Mouse (Mus musculus) thymus, adult 2 months (tissue): Measurements from ENCODE around the gene Ttc3. TPM values are rescaled to one million over a fixed set of nuclear protein-coding genes. Genes with fewer than 3 reads are reported as not detected.
A peak's percentile ranks its signal among the peaks of the same experiment; 100 is the strongest.

ENCODE experiments used
- DNase-seq: peaks from one replicate; pipeline ENCODE4 v3.0.0; 2021
- H3K27ac ChIP-seq: fragments of 200-500 bp; 2 replicates; pipeline ENCODE4 v1.5.1; 2012; ENCODE audit warnings: low read length, control low read depth; ENCODE audit not compliant: control insufficient read depth, insufficient read depth
- H3K27me3 ChIP-seq: fragments of 200-500 bp; 2 replicates; pipeline ENCODE4 v1.6.1; 2012; ENCODE audit warnings: mild to moderate bottlenecking, low read length, moderate library complexity, mixed read lengths; ENCODE audit not compliant: control insufficient read depth, insufficient read depth
- H3K36me3 ChIP-seq: fragments of 200-500 bp; 2 replicates; pipeline ENCODE4 v1.6.1; 2012; ENCODE audit warnings: mild to moderate bottlenecking, low read length, moderate library complexity; ENCODE audit not compliant: control insufficient read depth, insufficient read depth
- H3K4me1 ChIP-seq: fragments of 200-500 bp; replicated peaks from 2 replicates; pipeline ENCODE4 v1.6.1; 2012; ENCODE audit warnings: low read length; ENCODE audit not compliant: control insufficient read depth, insufficient read depth
- H3K4me3 ChIP-seq: fragments of 200-500 bp; 2 replicates; pipeline ENCODE4 v1.5.1; 2012; ENCODE audit warnings: mild to moderate bottlenecking, low read length, control low read depth, moderate library complexity; ENCODE audit not compliant: control insufficient read depth, insufficient read depth
- CTCF ChIP-seq: fragments of 200-500 bp; IDR thresholded peaks from 2 replicates; pipeline ENCODE4 v1.5.1; 2012; ENCODE audit warnings: mild to moderate bottlenecking, control low read depth, low read length, moderate library complexity, borderline replicate concordance; ENCODE audit not compliant: control insufficient read depth, poor library complexity, insufficient read depth; ENCODE audit errors: extremely low read depth
- POLR2A ChIP-seq: fragments of 200-500 bp; IDR thresholded peaks from 2 replicates; pipeline ENCODE4 v1.6.1; 2012; ENCODE audit warnings: mild to moderate bottlenecking, low read length, control low read depth, moderate library complexity; ENCODE audit not compliant: control insufficient read depth, poor library complexity, insufficient read depth; ENCODE audit errors: extremely low read depth
- WGBS: fragments of 180-500 bp; shearing (Covaris S2); methylation state at CpG from one replicate; pipeline ENCODE4 v1.1.7; 2018; 5-methylcytosine and 5-hydroxymethylcytosine counted together
- polyA plus RNA-seq: library from polyadenylated mRNA; depleted of rRNA; stranded (reverse); fragments of >200 nt; gene quantifications from 2 replicates; pipeline ENCODE4 v1.2.3, GENCODE M21; 2012

The Ttc3 gene
- polyA plus RNA-seq, 1 experiment: 63.6 TPM

DNA sequence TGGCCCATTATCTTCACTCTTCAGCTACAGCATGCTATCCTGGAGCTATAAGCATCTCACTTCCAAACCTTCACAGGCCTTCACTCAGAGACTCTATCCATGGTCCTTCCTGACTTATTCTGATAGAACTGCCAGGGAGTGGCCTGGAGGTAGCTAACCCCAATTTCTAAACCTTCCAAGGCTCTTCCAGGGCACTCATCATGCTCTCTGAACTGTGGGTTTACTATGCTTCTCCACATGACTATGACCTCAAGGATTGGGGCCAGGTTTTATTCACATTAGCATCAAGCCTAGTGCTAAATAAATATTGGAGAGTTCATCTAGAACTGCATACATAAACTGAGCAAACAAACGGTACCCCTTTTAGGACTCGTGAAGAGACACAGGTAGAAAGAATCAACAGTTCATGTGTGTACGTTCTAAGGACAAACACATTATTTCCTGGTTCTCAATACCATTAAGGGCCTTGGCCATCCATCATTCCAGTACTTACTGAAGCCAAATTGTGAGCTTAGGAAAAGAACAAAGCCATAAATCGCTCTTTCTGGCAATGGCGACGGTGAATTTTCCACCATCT, 734 bp upstream of the Ttc3 start:
- TF ChIP-seq CTCF (no peak), POLR2A (no peak)
- no peak for DNase-seq
- 6% methylated on average over 6 of the region's 6 CpGs for WGBS
- Histone ChIP-seq H3K27ac (no peak overlapping the region), H3K36me3 (no peaks in the 10 kb centered on the region), H3K27me3 (no peaks in the 10 kb centered on the region), H3K4me1 (no peaks in the 10 kb centered on the region), H3K4me3 (peak overlapping the region; percentile 94)

DNA sequence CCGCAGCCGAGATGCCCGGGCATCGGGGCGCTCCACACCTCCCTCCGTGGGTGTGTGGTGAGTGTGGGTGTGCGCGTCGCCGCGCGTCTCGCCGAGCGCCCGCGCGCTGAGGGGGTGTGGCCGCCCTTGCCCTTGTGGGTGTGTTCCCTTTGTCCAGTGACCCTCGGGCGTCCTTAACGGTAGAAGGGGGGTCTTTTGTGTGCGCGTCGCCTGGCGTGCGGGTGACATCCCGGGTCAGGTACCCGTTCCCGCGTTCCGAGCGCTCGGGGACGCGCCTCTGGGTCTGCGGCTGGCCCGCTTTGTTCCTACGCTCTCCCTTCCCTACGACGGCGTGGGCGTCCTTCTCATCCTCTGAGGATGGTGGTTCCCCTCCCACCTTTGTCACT, 490 bp downstream of the Ttc3 start:
- DNase-seq: peak; percentile 74
- no peaks in the 10 kb centered on the region for H3K4me1 ChIP-seq
- TF ChIP-seq POLR2A (no peak), CTCF (no peak)
- peak overlapping the region; percentile 94 for H3K4me3 ChIP-seq
- peak overlapping the region; percentile 65 for H3K27ac ChIP-seq
- WGBS: 0% methylated on average over 43 of the region's 43 CpGs
- H3K36me3 ChIP-seq: no peaks in the 10 kb centered on the region
- no peaks in the 10 kb centered on the region for H3K27me3 ChIP-seq

DNA sequence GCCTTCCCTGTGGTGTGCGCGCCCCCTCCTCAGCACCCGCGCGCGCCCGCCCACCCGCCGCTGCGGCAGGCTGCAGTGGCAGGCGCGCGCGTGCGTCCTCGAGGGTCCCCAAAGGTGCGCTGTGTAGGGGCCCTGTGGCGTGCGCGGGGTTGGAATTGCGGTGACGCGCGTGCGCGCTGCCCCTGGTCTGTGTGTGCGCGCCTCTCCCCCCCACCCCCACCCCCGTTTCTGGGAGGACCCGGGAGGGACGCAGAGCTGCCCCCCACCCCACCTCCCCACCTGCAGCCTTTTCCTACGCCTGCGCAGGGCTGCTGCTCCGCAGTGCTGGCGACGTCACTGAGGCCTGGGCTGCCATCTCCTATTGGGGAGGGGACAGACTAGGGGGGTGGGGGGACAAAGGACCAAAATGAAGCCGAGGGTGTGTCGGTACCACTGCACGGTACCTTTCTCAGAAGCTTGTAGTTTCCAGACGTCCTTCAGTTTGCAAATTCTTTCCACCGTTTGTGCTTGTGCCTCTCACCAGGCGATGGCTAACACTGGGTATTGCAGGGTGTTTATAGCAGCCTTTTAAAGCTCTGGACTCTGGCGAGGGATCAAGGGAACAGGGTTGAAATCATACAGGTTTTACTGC, 998 bp downstream of the Ttc3 start, which contains the start of gene Pigp:
Gene Pigp (minus strand): TSS at position 542 of the 631 bp plus-strand sequence.
- peak; percentile 77 for DNase-seq
- H3K27ac ChIP-seq: peak within 1 kb of the TSS; percentile 65
- no peaks in the 10 kb centered on the region for H3K4me1 ChIP-seq
- TF ChIP-seq POLR2A (no peak), CTCF (0 out of 2 replicates have a peak, but pooled peaks have one; percentile 8)
- H3K36me3 ChIP-seq: no peaks in the 10 kb centered on the region
- no peaks in the 10 kb centered on the region for H3K27me3 ChIP-seq
- under 1% methylated on average over 42 of the region's 43 CpGs for WGBS
- peak within 1 kb of the TSS; percentile 94 for H3K4me3 ChIP-seq

DNA sequence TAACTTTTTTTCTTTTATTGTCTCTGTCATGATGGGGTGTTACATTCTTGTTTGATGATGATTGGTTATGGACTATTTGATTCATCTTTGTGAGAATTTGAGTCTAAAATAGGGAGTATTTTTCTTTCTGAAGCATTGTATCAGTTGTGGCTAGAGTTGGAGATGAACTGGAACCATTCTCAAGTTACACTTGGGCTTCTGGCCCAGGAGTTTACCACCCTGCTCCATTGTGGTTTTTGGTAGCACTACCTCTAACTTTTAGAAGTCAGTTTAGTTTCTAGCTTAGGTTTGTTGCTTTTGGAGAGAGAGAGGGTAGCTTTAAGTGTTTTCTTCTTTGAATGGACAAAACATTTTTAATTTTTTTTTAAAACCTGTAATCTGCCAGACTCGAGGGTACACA, 9.0 kb downstream of the Ttc3 start:
- Histone ChIP-seq H3K27ac (no peak overlapping the region), H3K4me3 (no peak overlapping the region), H3K36me3 (no peaks in the 10 kb centered on the region), H3K4me1 (no peaks in the 10 kb centered on the region), H3K27me3 (no peaks in the 10 kb centered on the region)
- 62% methylated on average over 1 of the region's 1 CpGs for WGBS
- TF ChIP-seq CTCF: no peak
- no peak for TF ChIP-seq POLR2A
- DNase-seq: no peak

DNA sequence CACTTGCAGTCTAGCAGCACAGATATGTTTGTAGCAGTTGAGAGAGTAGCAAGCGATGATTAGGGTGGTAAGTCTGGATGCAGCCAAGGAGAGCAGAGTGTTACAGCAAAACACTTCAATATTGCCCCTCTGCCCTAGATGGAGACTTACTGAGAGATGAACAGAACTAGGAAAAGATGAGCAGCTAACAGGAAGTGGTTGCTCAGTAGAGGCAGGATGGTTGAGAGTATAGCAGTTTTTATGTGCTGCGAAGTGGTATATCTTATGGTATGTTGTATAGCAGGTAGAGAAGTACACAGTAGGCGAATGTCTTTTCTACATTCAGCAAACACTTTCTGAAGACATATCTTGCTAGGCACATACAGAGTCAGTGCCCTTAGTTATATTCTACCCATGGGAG, 12.9 kb downstream of the Ttc3 start:
- no peak overlapping the region for H3K4me3 ChIP-seq
- no peaks in the 10 kb centered on the region; the same call in 1 of the 2 replicates for H3K36me3 ChIP-seq
- H3K27ac ChIP-seq: no peak overlapping the region
- no peak for TF ChIP-seq CTCF
- no peak for TF ChIP-seq POLR2A
- no peaks in the 10 kb centered on the region for H3K27me3 ChIP-seq
- DNase-seq: peak; percentile 11
- H3K4me1 ChIP-seq: no peaks in the 10 kb centered on the region
- 73% methylated on average over 3 of the region's 3 CpGs for WGBS

DNA sequence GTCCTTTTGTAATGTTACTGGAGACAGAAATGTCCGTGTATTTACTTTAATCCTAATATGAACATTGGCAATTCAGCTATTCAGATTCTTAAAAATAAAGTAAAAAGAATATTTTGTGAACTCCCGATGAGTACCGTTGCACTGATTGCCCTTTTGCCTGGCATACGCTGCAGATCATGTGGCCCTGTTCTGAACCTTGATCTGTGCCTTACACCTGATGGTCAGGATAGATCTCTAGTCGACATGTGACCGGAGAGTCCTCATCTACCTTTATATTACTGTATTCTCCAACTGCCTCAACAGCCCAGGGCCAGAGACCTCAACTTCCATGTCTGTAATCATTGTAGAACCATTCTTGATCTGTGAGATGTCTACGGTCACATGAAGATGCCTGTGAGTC, 17.3 kb downstream of the Ttc3 start:
- no peak overlapping the region for H3K27ac ChIP-seq
- H3K4me1 ChIP-seq: no peaks in the 10 kb centered on the region
- H3K36me3 ChIP-seq: no peaks in the 10 kb centered on the region; the same call in 1 of the 2 replicates
- TF ChIP-seq CTCF (no peak), POLR2A (no peak)
- H3K27me3 ChIP-seq: no peaks in the 10 kb centered on the region
- DNase-seq: no peak
- 97% methylated on average over 7 of the region's 7 CpGs for WGBS
- no peak overlapping the region for H3K4me3 ChIP-seq

DNA sequence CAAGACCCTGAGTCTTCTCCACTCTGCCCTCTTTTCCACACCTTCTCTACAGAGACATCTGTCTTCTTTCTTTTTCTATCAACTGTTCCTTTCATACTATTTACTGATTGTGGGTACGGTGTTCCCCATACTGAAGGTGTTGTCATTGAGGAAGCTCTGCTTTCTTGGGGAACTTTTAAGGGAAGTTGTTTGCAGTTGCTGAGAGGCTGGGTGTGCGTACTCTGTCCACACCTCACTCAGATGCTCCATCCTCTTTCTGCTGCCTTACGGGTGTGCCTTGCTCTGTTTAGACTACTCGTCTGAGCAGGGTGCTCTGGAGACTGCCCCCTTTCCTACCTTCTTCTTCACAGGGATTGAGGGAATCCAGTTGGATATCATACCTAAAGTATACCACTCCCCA, 21.9 kb downstream of the Ttc3 start:
- H3K27ac ChIP-seq: no peak overlapping the region
- WGBS: 93% methylated on average over 4 of the region's 4 CpGs
- no peak for TF ChIP-seq POLR2A
- TF ChIP-seq CTCF: no peak
- no peak for DNase-seq
- H3K4me3 ChIP-seq: no peak overlapping the region
- H3K36me3 ChIP-seq: peaks cover 12% of the 10 kb centered on the region
- H3K4me1 ChIP-seq: no peaks in the 10 kb centered on the region
- H3K27me3 ChIP-seq: no peaks in the 10 kb centered on the region
